Mouse (Mus musculus) heart, postnatal 10 days (tissue): ENCODE measurements around the gene Gtf2ird1. TPM values are rescaled to one million over a fixed set of nuclear protein-coding genes. Genes with fewer than 3 reads are reported as not detected.
"Not testable (repeated sequence)": the region's sequence is repeated elsewhere in the genome, so short reads cannot be mapped to it uniquely, and the experiment has no call there.

ENCODE experiments used
- DNase-seq, 2 experiments: peaks; one replicate each; pipeline ENCODE4 v3.0.0; 2021
- intact Hi-C: fragments of 180-260 bp; cut with DNase I; formaldehyde crosslinking; loops from one replicate; pipeline ENCODE4 v1.15.1; 2025
- total RNA-seq, 2 experiments: library from RNA; stranded (reverse); gene quantifications; 2 replicates each; pipeline ENCODE4 v1.2.3; 2021

Gene Gtf2ird1
- total RNA-seq, 2 experiments from 2014 or later = 43.3 to 45.5 TPM

- DNase-seq, intact Hi-C loops: not testable (repeated sequence)
Observed at GRCm38 (mm10) chr5:134355372-134355771, 101.1 kb downstream of the Gtf2ird1 start.

GRCm38 (mm10) chr5:134353117-134353516 is 103.4 kb downstream of the Gtf2ird1 start:
- DNase-seq = no peak
- intact Hi-C loops = no loop called here

DNA sequence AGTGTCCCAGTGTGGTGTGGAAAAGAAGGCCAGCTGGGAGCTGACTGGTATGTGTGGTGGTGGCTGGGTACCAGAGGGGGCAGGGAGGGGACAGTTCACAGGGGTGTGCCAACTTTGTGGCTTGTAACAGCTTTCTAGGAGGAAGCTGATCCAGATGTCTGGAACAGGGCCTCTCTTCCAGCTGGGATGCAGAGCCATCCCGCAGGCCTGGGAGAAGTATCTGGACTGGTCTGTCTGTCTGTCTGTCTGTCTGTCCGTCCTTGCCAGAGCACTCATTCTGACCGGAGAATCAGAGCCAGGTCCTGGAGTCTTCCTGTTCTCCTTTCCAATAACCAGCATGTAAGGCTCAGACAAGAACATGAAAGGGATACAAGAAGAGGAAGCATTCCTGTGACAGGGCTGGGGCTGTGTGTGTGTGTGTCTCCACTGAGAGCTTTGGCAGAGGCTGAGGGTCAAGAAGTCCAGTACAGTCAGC is 104.0 kb downstream of the Gtf2ird1 start:
- intact Hi-C loops = no loop called here
- peak; percentile 34 to 60 for DNase-seq

DNA sequence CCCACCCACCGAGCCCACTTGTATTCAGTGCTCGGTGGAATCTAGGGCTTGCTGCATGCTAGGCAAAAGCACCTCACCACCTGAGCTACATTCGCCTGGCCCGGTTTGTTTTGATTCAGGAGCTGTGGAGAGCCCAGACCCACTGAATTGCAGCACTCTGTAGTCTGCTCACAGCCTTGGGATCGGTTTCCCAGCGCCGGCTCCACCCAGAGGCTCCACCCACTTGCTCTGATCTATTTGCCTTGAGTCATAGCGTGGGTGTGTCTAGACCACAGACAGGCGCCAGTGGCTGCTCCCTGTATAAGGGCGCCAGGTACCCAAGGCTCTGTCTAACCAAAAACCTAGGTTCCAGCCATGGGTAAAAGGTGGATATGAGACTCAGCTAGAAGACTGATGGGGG is 105.9 kb downstream of the Gtf2ird1 start:
- intact Hi-C loops = no loop called here
- peak; percentile 66 for DNase-seq

DNA sequence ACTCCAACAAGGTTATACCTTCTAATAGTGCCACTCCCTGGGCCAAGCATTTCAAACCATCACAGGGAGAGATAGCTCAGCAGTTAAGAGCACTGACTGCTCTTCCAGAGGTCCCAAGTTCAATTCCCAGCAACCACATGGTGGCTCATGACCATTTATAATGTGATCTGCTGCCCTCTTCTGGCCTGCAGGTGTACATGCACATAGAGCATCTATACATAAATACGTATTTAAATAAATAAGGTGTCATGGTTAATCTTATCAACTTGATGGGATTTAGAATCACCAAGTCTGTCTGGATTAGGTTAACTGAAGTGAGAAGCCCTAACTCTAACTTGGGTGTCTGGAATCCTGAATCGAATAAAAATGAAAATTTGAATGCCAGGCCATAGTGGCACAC is 109.5 kb downstream of the Gtf2ird1 start:
- no peak for DNase-seq
- intact Hi-C loops = no loop called here

DNA sequence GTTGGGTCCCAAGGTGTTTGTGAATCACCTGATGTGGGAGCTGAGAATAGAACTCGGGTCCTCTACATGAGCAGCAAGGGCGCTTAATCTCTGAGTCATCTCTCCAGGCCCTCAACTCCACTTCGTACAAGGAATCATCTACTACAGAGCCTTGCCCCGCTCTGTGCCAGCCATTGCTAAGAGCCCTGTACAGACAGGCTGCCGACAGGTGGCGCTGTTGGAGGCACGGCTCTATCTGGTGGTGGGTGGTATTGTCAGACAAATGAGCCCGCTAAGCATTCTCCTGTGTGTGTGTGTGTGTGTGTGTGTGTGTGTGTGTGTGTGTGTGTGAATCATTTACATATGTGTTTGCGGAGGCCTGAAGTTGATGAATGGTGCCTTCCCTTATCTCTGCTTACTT is 111.1 kb downstream of the Gtf2ird1 start:
- DNase-seq = peak in 1 of 2 experiments; percentile 27
- intact Hi-C loops = no loop called here

GRCm38 (mm10) chr5:134344076-134344475 is 112.4 kb downstream of the Gtf2ird1 start:
- intact Hi-C loops = loop anchor here (5.0 kb wide), 2 partner anchors 67 to 112 kb away; no protein-coding TSS in a partner anchor
- no peak for DNase-seq

DNA sequence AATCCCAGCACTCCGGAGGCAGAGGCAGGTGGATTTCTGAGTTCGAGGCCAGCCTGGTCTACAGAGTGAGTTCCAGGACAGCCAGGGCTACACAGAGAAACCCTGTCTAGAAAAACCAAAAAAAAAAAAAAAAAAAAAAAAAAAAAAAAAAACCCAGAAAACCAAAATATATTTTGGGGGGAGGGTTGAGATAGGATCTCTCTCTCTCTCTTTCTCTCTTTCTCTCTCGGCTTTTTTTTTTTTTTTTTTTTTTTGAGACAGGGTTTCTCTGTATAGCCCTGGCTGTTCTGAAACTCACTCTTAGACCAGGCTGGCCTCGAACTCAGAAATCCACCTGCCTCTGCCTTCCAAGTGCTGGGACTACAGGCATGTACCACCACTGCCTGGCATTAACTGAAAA is 113.0 kb downstream of the Gtf2ird1 start:
- not testable (repeated sequence) for DNase-seq
- intact Hi-C loops = loop anchor here (5.0 kb wide), 2 partner anchors 66 to 111 kb away; no protein-coding TSS in a partner anchor

DNA sequence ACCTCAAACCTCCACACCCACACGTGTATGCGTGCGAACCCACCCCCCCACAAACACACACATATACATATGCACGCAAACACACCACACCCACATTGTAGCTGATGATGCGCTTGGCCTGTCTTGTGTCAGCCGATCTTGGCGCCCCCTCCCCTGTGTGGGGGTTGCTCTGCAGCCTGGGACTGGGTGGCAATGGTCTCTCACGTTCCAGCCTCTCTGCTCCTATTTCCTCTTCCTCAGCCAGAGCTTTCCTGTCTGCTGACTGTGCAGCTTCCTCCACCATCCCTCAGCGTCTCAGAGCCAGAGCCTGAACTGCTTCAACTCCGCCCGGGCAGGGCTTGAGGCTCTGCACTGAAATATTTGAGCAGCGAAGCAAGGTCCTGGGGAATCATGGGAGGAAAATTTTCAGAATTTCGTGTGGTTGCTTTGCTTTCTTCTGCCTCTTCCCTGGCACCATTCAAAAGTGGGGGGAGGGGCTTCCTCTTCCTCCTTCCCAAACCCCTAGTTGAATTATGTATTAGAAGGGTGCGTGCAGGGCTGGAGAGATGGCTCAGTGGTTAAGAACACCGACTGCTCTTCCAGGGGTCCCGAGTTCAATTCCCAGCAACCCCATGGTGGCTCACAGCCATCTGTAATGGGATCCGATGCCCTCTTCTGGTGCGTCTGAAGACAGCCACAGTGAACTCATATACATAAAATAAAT is 113.9 kb downstream of the Gtf2ird1 start:
- peak; percentile 21 to 28 for DNase-seq
- intact Hi-C loops = loop anchor here (5.0 kb wide), 2 partner anchors 65 to 110 kb away; no protein-coding TSS in a partner anchor

GRCm38 (mm10) chr5:134341721-134342120 is 114.8 kb downstream of the Gtf2ird1 start:
- DNase-seq = no peak
- intact Hi-C loops = loop anchor here (1.0 to 5.0 kb wide), 4 partner anchors 25 to 161 kb away; no protein-coding TSS in a partner anchor

DNA sequence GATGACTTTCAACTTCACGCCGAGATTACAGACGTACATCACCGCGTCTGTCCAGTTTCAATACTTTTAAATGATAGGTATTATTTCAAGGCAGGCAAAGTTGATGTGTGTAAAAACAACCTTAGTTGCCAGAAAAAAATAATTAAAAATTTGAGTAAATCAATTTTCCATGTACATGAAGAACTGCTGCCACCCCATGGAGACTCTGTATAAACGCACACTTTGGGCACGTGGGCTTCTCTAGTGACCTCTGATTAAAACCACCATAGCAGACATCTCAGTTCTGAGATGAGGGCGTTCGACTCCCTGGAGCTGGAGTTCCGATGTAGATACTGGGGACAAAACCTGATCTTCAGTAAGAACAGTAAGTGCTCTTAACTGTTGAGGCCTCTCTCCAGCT is 115.2 kb downstream of the Gtf2ird1 start:
- intact Hi-C loops = loop anchor here (1.0 to 5.0 kb wide), 4 partner anchors 25 to 161 kb away; no protein-coding TSS in a partner anchor
- peak; percentile 27 to 51 for DNase-seq

- no peak for DNase-seq
- intact Hi-C loops = loop anchor here (2.0 to 5.0 kb wide), 3 partner anchors 23 to 108 kb away; no protein-coding TSS in a partner anchor
Observed at GRCm38 (mm10) chr5:134340101-134340522, 116.4 kb downstream of the Gtf2ird1 start.

GRCm38 (mm10) chr5:134337012-134337411 is 119.5 kb downstream of the Gtf2ird1 start:
- DNase-seq, intact Hi-C loops: not testable (repeated sequence)

- no peak for DNase-seq
- intact Hi-C loops = no loop called here
Observed at GRCm38 (mm10) chr5:134332743-134333142, 123.8 kb downstream of the Gtf2ird1 start.

DNA sequence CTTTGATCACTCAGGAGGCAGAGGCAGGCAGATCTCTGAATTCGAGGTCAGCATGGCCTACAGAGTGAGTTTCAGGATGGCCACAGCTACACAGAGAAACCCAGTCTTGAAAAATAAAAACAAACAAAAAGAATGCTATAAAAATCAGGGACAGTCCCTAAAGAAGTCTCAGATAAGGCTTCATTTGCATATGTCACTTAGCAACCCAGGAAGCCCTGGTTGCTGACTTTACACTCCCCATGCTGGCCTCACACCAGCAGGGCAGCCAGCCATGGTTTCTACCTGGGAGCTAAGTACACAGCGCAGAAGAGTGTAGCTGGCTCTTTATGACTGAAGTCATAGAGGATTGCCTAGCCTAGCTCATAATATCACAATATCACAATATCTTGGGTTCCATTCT is 126.4 kb downstream of the Gtf2ird1 start:
- intact Hi-C loops = no loop called here
- no peak for DNase-seq

- DNase-seq = no peak
- intact Hi-C loops = no loop called here
Observed at GRCm38 (mm10) chr5:134329311-134329710, 127.2 kb downstream of the Gtf2ird1 start.

- DNase-seq = no peak
- intact Hi-C loops = no loop called here
Observed at GRCm38 (mm10) chr5:134328482-134329001, 128.0 kb downstream of the Gtf2ird1 start.

DNA sequence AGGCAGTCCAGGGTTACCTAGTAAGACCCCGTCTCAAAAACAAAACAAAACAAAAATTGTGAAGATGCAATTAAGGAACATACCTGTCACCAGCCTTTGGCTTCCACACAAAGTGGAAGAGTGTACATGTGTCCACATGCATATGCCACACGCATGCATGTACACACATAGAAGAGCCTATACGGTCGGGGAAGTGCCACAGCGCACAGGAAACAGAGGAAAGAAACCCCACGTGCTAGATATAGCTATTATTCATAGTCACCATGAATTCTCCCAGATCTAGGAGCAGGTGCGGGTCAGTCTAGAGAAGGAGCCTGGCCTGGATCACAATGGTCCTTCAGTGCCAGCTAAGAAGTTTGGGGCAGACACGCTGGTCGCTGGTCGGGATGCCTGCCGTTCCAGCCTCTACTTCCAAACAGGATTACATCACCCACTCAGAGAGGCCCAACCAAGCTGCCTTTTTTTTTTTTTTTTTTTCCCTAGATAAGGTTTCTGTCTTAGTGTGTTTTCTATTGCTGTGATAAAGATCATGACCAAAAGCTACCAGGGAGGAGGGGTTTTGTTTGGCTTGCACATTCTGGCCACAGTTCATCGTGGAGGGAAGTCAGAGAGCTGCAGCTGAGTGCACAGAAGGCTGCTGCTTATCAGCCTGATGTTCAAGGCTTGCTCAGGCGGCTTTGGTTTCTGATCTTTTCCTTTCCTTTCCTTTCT is 130.5 kb downstream of the Gtf2ird1 start:
- intact Hi-C loops = no loop called here
- no peak for DNase-seq

DNA sequence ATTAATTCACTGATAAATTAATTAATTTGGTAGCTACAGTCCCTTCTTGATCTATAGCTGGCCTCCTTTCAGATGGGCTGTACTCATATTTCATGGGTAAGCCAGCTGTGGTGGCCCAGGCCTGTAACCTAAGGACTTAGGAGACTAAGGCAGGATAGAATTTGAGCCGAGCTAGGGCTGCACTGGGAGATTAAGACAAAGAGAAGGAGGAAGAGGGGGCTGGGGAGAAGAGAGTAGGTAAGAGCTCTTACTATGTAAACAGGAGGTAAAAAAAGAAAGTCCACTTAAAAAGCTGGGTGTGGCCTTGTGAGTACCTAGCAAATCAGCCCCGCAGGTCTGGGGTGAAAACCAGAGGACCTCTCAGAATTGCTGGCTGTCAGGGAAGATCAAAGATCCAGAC is 132.6 kb downstream of the Gtf2ird1 start:
- intact Hi-C loops = no loop called here
- DNase-seq = no peak

- intact Hi-C loops = no loop called here
- no peak for DNase-seq
Observed at GRCm38 (mm10) chr5:134323311-134323710, 133.2 kb downstream of the Gtf2ird1 start.

DNA sequence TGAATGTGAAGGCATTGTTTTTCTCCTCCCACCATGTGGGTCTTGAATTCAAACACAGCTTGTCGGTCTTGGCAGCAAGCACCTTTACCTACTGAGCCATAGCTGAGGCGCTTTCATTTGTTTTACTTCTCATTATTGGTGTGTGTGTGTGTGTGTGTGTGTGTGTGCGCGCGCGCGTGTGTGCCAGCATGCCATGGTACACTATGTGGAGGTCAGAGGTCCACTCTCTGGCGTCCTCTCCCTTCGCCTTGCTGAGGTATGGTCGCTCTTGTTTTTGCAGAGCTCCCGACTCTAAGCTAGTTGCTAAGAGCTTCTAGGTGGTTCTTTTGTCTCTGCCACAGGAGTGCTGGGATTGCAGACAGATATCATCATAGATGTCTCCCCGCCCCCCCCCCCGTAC is 134.2 kb downstream of the Gtf2ird1 start:
- intact Hi-C loops = no loop called here
- no peak for DNase-seq
